Comparison of ENCODE assay signal across 8 mouse cellular contexts in genomic region chr1:127676516-127677099, GRCm38 (mm10). TPM values are rescaled to one million over a fixed set of nuclear protein-coding genes. Genes with fewer than 3 reads are reported as not detected.
DNase-seq lines count a peak whose midpoint lies in the region; ATAC-seq and TF ChIP-seq lines count a peak whose summit lies in the region.

No protein-coding gene starts in this region.

- no peak overlapping the region for H3K27ac ChIP-seq in heart, postnatal 0 days (ENCODE audit: low read depth)
- peak overlapping the region; percentile 69 for H3K27ac ChIP-seq in hindbrain, embryonic 16.5 days (ENCODE audit: low read depth, low read length)

- no peak for TF ChIP-seq CTCF in heart, postnatal 0 days (IDR thresholded peaks at IDR 0.05; ENCODE audit: low read depth)

- no peaks in the 10 kb centered on the region for H3K36me3 ChIP-seq in heart, postnatal 0 days (replicated peaks; ENCODE audit: control insufficient read depth, insufficient read depth, low read length)
- H3K36me3 ChIP-seq in hindbrain, embryonic 16.5 days (ENCODE audit: control insufficient read depth, insufficient read depth, low read length) = no peaks in the 10 kb centered on the region

- H3K4me3 ChIP-seq in heart, postnatal 0 days (ENCODE audit: low read depth, low read length) = peak overlapping the region; percentile 59
- H3K4me3 ChIP-seq in hindbrain, embryonic 16.5 days (ENCODE audit: low read length) = peak overlapping the region; percentile 65

- peaks cover 52% of the 10 kb centered on the region for H3K27me3 ChIP-seq in heart, postnatal 0 days (ENCODE audit: control insufficient read depth, insufficient read depth, low read length)
- H3K27me3 ChIP-seq in hindbrain, embryonic 16.5 days (replicated peaks; ENCODE audit: control insufficient read depth, insufficient read depth, low read length) = no peaks in the 10 kb centered on the region; the same call in none of the 2 replicates

- TF ChIP-seq EP300 in heart, postnatal 0 days (IDR thresholded peaks at IDR 0.05; ENCODE audit: low read depth) = no peak

- H3K4me1 ChIP-seq in heart, postnatal 0 days (ENCODE audit: control insufficient read depth, insufficient read depth) = peaks cover 10% of the 10 kb centered on the region; the same call in 1 of the 2 replicates
- peaks cover 9% of the 10 kb centered on the region; the same call in 1 of the 2 replicates for H3K4me1 ChIP-seq in hindbrain, embryonic 16.5 days (ENCODE audit: control insufficient read depth, insufficient read depth, low read depth, low read length)

- H3K4me2 ChIP-seq in heart, postnatal 0 days (ENCODE audit: low read depth, low read length) = peak overlapping the region; percentile 97
- peak overlapping the region; percentile 85 for H3K4me2 ChIP-seq in hindbrain, embryonic 16.5 days (ENCODE audit: low read length)

- no peak for ATAC-seq in heart, postnatal 0 days (ENCODE audit: insufficient read depth, low read depth)
- ATAC-seq in hindbrain, embryonic 16.5 days = peak; percentile 18

- no peak for DNase-seq in heart, postnatal 0 days (ENCODE audit: low spot score)
- no peak for DNase-seq in heart, postnatal 14 days
- DNase-seq in cerebellum, adult 9-11 months = peak; percentile 70
- peak; percentile 40 for DNase-seq in neural tube, embryonic 10.5 days (ENCODE audit: extremely low spot score, low spot score)
- no peak for DNase-seq in adrenal gland, postnatal 36 days
- no peak for DNase-seq in gastrocnemius, adult 18-20 months (ENCODE audit: low spot score)
- DNase-seq in yolk sac, embryonic 10.5 days (ENCODE audit: low spot score) = no peak

- 0 out of 2 replicates have a peak, but pooled peaks cover 3% of the 10 kb centered on the region for H3K9me3 ChIP-seq in heart, postnatal 0 days (replicated peaks; ENCODE audit: control insufficient read depth, low read length)
- H3K9me3 ChIP-seq in hindbrain, embryonic 16.5 days (ENCODE audit: control insufficient read depth, low read length) = no peaks in the 10 kb centered on the region

- WGBS in heart, postnatal 0 days = 6% methylated on average over 25 of the region's 25 CpGs
- WGBS in hindbrain, embryonic 16.5 days = 4% methylated on average over 25 of the region's 25 CpGs

- intact Hi-C loops in heart, postnatal 14 days (cut with DNase I) = loop anchor here (5.0 kb wide), 1 partner anchor 74 kb away; no protein-coding TSS in a partner anchor

- H3K9ac ChIP-seq in heart, postnatal 0 days (replicated peaks; ENCODE audit: low read depth, low read length) = no peak overlapping the region
- H3K9ac ChIP-seq in hindbrain, embryonic 16.5 days (ENCODE audit: low read depth, low read length) = peak overlapping the region; percentile 70

RNA-seq across cellular contexts. Expression of gene Tmem163, which starts 2.7 kb away (rescaled TPM):
- 6.2 and 16.6 TPM in 2 replicates for total RNA-seq in heart, postnatal 0 days (2014; rRNA removed; ENCODE audit: low replicate concordance)
- 17.3 and 21.1 TPM in 2 replicates for polyA plus RNA-seq in heart, postnatal 0 days (2015; fragmentation: Nextera tagmentation; extraction: Ambion mirVana)
- 1 to 10 TPM; 2.6 to 7.2 TPM for total RNA-seq in heart, postnatal 14 days (2021)
- 49.0 and 50.5 TPM in 2 replicates for polyA plus RNA-seq in hindbrain, embryonic 16.5 days (2015; fragmentation: Nextera tagmentation; extraction: Ambion mirVana)
- under 1 TPM in 1 of 2 experiments, not detected in 1; 0.26 TPM for total RNA-seq in adrenal gland, postnatal 36 days (2021)
- total RNA-seq in gastrocnemius, adult 18-20 months (2021) = not detected

RNA-seq across cellular contexts. Expression of gene Acmsd, which starts 52.6 kb away (rescaled TPM):
- 0.12 TPM in 1 of 2 replicates, not detected in the other for total RNA-seq in heart, postnatal 0 days (2014; rRNA removed; ENCODE audit: low replicate concordance)
- 0.05 and 0.18 TPM in 2 replicates for polyA plus RNA-seq in heart, postnatal 0 days (2015; fragmentation: Nextera tagmentation; extraction: Ambion mirVana)
- total RNA-seq in heart, postnatal 14 days (2021) = under 1 TPM; 0.33 to 0.44 TPM
- polyA plus RNA-seq in hindbrain, embryonic 16.5 days (2015; fragmentation: Nextera tagmentation; extraction: Ambion mirVana) = 0.14 TPM in 1 of 2 replicates, not detected in the other
- not detected for total RNA-seq in adrenal gland, postnatal 36 days (2021)
- not detected for total RNA-seq in gastrocnemius, adult 18-20 months (2021)

Comparison
In these comparisons a context has a peak if more than half of its experiments do, and no peak if none do; other contexts are left out.
1. DNase-seq: peak in cerebellum, adult 9-11 months (single experiment) and neural tube, embryonic 10.5 days (single experiment); none in heart, postnatal 0 days (single experiment), heart, postnatal 14 days (0 of 2), adrenal gland, postnatal 36 days (0 of 2), gastrocnemius, adult 18-20 months (single experiment) and yolk sac, embryonic 10.5 days (single experiment).